Mouse (Mus musculus): ENCODE data around the gene Sell. TPM values are rescaled to one million over a fixed set of nuclear protein-coding genes. Genes with fewer than 3 reads are reported as not detected.

Gene Sell
- total RNA-seq, 2 experiments from 2014 or later, result not detected

- no peak for DNase-seq (ENCODE audit: low spot score in 2 of 2)
- intact Hi-C loops (cut with DNase I), result no loop called here
Observed at GRCm38 (mm10) chr1:164119892-164120776, 58.4 kb downstream of the Sell start.

GRCm38 (mm10) chr1:164120777-164121158 is 59.0 kb downstream of the Sell start:
- no peak for DNase-seq (ENCODE audit: low spot score in 2 of 2)
- intact Hi-C loops (cut with DNase I), result no loop called here

- intact Hi-C loops (cut with DNase I), result no loop called here
- DNase-seq (ENCODE audit: low spot score in 2 of 2), result no peak
Observed at GRCm38 (mm10) chr1:164123836-164124235, 62.1 kb downstream of the Sell start.

- intact Hi-C loops (cut with DNase I), result no loop called here
- DNase-seq (ENCODE audit: low spot score in 2 of 2), result no peak
Observed at GRCm38 (mm10) chr1:164130013-164130412, 68.2 kb downstream of the Sell start.

- DNase-seq (ENCODE audit: low spot score in 2 of 2), result no peak
- intact Hi-C loops (cut with DNase I), result no loop called here
Observed at GRCm38 (mm10) chr1:164132609-164133008, 70.8 kb downstream of the Sell start.

Other genes with a start within 250 kb of the Sell start
- gene Scyl3, start 132.9 kb upstream of the Sell start, total RNA-seq (2021), result 10 to 100 TPM; 20.9 to 25.0 TPM
- 1 to 10 TPM; 1.2 to 1.4 TPM for gene BC055324, start 67.2 kb upstream of the Sell start, total RNA-seq (2021)
- gene Mettl18, start 67.1 kb upstream of the Sell start, total RNA-seq (2021), result 1 to 10 TPM; 4.5 to 4.9 TPM
- gene Sele, start 13.7 kb upstream of the Sell start, total RNA-seq (2021), result under 1 TPM; 0.15 TPM
- gene Selp, start 53.3 kb downstream of the Sell start, total RNA-seq (2021), result not detected
- gene F5, start 89.9 kb downstream of the Sell start, total RNA-seq (2021), result under 1 TPM; 0.66 to 0.87 TPM
- 10 to 100 TPM; 10.3 to 10.5 TPM for gene Slc19a2, start 187.1 kb downstream of the Sell start, total RNA-seq (2021)
- gene Ccdc181, start 213.6 kb downstream of the Sell start, total RNA-seq (2021), result 10 to 100 TPM; 19.3 to 21.1 TPM
- 10 to 100 TPM; 23.3 to 23.8 TPM for gene Nme7, start 242.1 kb downstream of the Sell start, total RNA-seq (2021)
- 10 to 100 TPM; 27.6 to 29.4 TPM for gene Blzf1, start 245.5 kb downstream of the Sell start, total RNA-seq (2021)